Mouse (Mus musculus): ENCODE results near the gene Ptprn2.

DNA sequence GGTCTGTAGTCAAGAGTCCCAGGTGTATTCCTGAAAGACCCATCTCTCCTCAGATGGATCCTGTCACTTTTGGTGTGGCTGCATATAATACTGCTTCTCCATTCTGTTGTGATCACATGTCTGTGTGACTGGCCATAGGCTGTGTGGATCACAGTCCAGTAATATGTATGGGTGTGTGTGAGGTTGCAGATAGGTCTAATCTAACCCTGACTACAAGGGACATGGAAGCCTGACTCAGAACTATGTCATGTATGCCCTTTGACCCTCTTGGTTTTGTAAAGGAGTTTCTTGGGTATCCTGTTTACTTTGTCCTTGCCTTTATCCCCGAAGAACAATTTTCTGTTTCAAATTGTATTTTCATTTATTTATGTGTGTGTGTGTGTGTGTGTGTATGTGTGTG is 27.0 kb downstream of the Ptprn2 start:
- no peak for TF ChIP-seq CTCF (IDR thresholded peaks at IDR 0.05; ENCODE audit: borderline replicate concordance, control insufficient read depth, extremely low read depth, insufficient read depth, low read length, poor library complexity)
- no peak for TF ChIP-seq POLR2A (IDR thresholded peaks at IDR 0.05; ENCODE audit: control insufficient read depth, extremely low read depth, insufficient read depth, low read length, poor library complexity)
